In genomic region chr8:83167932-83168331, GRCm38 (mm10) we compare ENCODE assay signal across 14 mouse cellular contexts. TPM values are rescaled to one million over a fixed set of nuclear protein-coding genes. Genes with fewer than 3 reads are reported as not detected.
A peak's percentile ranks its signal among the peaks of the same experiment; 100 is the strongest.
DNase-seq lines count a peak whose midpoint lies in the region; ATAC-seq and TF ChIP-seq lines count a peak whose summit lies in the region.
"Had no signal": no experiment of that assay in that cellular context is flagged by ENCODE, and none has a peak within 500 bp of the region (broad histone marks: within the 10 kb centered on the region; RNA-seq: fewer than 3 reads in every experiment).

No protein-coding gene starts in this region.

- no peaks in the 10 kb centered on the region; the same call in 1 of the 2 replicates for H3K4me1 ChIP-seq in neural tube, embryonic 11.5 days (ENCODE audit: control insufficient read depth, insufficient read depth, low read length)
- peaks cover 15% of the 10 kb centered on the region for H3K4me1 ChIP-seq in forebrain, embryonic 16.5 days (replicated peaks; ENCODE audit: control insufficient read depth, insufficient read depth, low read length)
- H3K4me1 ChIP-seq in midbrain, embryonic 11.5 days (ENCODE audit: control insufficient read depth, insufficient read depth, low read length): peaks cover 12% of the 10 kb centered on the region; the same call in 1 of the 2 replicates
- H3K4me1 ChIP-seq in olfactory bulb, adult 2 months (ENCODE audit: control insufficient read depth, insufficient read depth, low read length): peaks cover 2% of the 10 kb centered on the region; the same call in 1 of the 2 replicates

- no peaks in the 10 kb centered on the region for H3K36me3 ChIP-seq in neural tube, embryonic 11.5 days (ENCODE audit: control insufficient read depth, insufficient read depth, low read length)
- no peaks in the 10 kb centered on the region for H3K36me3 ChIP-seq in forebrain, embryonic 16.5 days (ENCODE audit: control insufficient read depth, insufficient read depth)
- H3K36me3 ChIP-seq in midbrain, embryonic 11.5 days (ENCODE audit: control insufficient read depth, insufficient read depth, low read length): no peaks in the 10 kb centered on the region
- H3K36me3 ChIP-seq: limb, embryonic 12.5 days had no signal

- no peak overlapping the region for H3K9ac ChIP-seq in neural tube, embryonic 11.5 days (ENCODE audit: low read length)
- peak overlapping the region; percentile 27; the same call in 1 of the 2 replicates for H3K9ac ChIP-seq in forebrain, embryonic 16.5 days (replicated peaks; ENCODE audit: low read depth, low read length)
- no peak overlapping the region for H3K9ac ChIP-seq in midbrain, embryonic 11.5 days (ENCODE audit: low read length)
- H3K9ac ChIP-seq: limb, embryonic 12.5 days; liver, postnatal 0 days had no signal

- H3K27ac ChIP-seq in neural tube, embryonic 11.5 days (ENCODE audit: low read depth, low read length): no peak overlapping the region
- no peak overlapping the region for H3K27ac ChIP-seq in forebrain, embryonic 16.5 days (ENCODE audit: low read length)
- no peak overlapping the region for H3K27ac ChIP-seq in midbrain, embryonic 11.5 days (ENCODE audit: low read depth, low read length)
- no peak overlapping the region for H3K27ac ChIP-seq in olfactory bulb, adult 2 months (ENCODE audit: insufficient read depth, low read depth, low read length)
- H3K27ac ChIP-seq: limb, embryonic 12.5 days had no signal

- 35% methylated on average over 3 of the region's 3 CpGs for WGBS in neural tube, embryonic 11.5 days
- WGBS in forebrain, embryonic 16.5 days: 48% methylated on average over 3 of the region's 3 CpGs
- 18% methylated on average over 3 of the region's 3 CpGs for WGBS in midbrain, embryonic 11.5 days
- 20% methylated on average over 3 of the region's 3 CpGs for WGBS in olfactory bulb, adult 2 months

- H3K4me3 ChIP-seq in neural tube, embryonic 11.5 days (ENCODE audit: low read depth, low read length): peak overlapping the region; percentile 19; the same call in 1 of the 2 replicates
- peak overlapping the region; percentile 91 for H3K4me3 ChIP-seq in forebrain, embryonic 16.5 days (replicated peaks; ENCODE audit: low read length)
- peak overlapping the region; percentile 86; the same call in 1 of the 2 replicates for H3K4me3 ChIP-seq in midbrain, embryonic 11.5 days (ENCODE audit: low read depth, low read length)
- H3K4me3 ChIP-seq in olfactory bulb, adult 2 months (ENCODE audit: insufficient read depth, low read depth, low read length): peak overlapping the region; percentile 37
- H3K4me3 ChIP-seq: limb, embryonic 12.5 days had no signal

- TF ChIP-seq CTCF in olfactory bulb, adult 2 months (IDR thresholded peaks at IDR 0.05; ENCODE audit: insufficient read depth, low read depth, low read length): no peak

- H3K9me3 ChIP-seq in neural tube, embryonic 11.5 days (ENCODE audit: control insufficient read depth, low read length): no peaks in the 10 kb centered on the region
- H3K9me3 ChIP-seq in forebrain, embryonic 16.5 days (ENCODE audit: control insufficient read depth, low read length): no peaks in the 10 kb centered on the region
- H3K9me3 ChIP-seq in midbrain, embryonic 11.5 days (ENCODE audit: control insufficient read depth, low read length): no peaks in the 10 kb centered on the region
- H3K9me3 ChIP-seq: limb, embryonic 12.5 days had no signal

- ATAC-seq in neural tube, embryonic 11.5 days (ENCODE audit: insufficient read depth, low FRiP score, low TSS enrichment): no peak
- no peak for ATAC-seq in forebrain, embryonic 16.5 days
- no peak for ATAC-seq in midbrain, embryonic 11.5 days (ENCODE audit: low FRiP score)
- ATAC-seq: liver, postnatal 0 days; Patski had no signal

- no peak for DNase-seq in neural tube, embryonic 11.5 days (ENCODE audit: low spot score)
- no peak for DNase-seq in neural tube, embryonic 10.5 days (ENCODE audit: extremely low spot score, low spot score)
- DNase-seq in midbrain, embryonic 11.5 days (ENCODE audit: low spot score, missing footprints): no peak
- DNase-seq in spleen, postnatal 14 days (ENCODE audit: low spot score in 2 of 2): no peak
- DNase-seq in kidney, postnatal 36 days: no peak
- DNase-seq in right cerebral cortex, postnatal 10 days (ENCODE audit: low spot score in 2 of 2): no peak
- DNase-seq: kidney, adult 9 months; liver, postnatal 0 days; lung, postnatal 4 days; thymus, postnatal 4 days had no signal

- H3K27me3 ChIP-seq in neural tube, embryonic 11.5 days (ENCODE audit: control insufficient read depth, insufficient read depth, low read length): no peaks in the 10 kb centered on the region
- H3K27me3 ChIP-seq in forebrain, embryonic 16.5 days (replicated peaks; ENCODE audit: control insufficient read depth, insufficient read depth, low read length): no peaks in the 10 kb centered on the region
- H3K27me3 ChIP-seq in midbrain, embryonic 11.5 days (ENCODE audit: control insufficient read depth, insufficient read depth, low read length): no peaks in the 10 kb centered on the region
- H3K27me3 ChIP-seq: Patski had no signal

- peak overlapping the region; percentile 73 for H3K4me2 ChIP-seq in neural tube, embryonic 11.5 days (ENCODE audit: low read depth)
- peak overlapping the region; percentile 55 for H3K4me2 ChIP-seq in forebrain, embryonic 16.5 days (ENCODE audit: low read length)
- peak overlapping the region; percentile 49 for H3K4me2 ChIP-seq in midbrain, embryonic 11.5 days

- no peak for TF ChIP-seq POLR2A in olfactory bulb, adult 2 months (IDR thresholded peaks at IDR 0.05; ENCODE audit: insufficient read depth, low read depth, low read length)

RNA-seq across cellular contexts. Expression of gene Gm10645, which starts 2.0 kb away (rescaled TPM):
- 5.5 and 7.2 TPM in 2 replicates for polyA plus RNA-seq in neural tube, embryonic 11.5 days (2014; fragmentation: Nextera tagmentation; extraction: Ambion mirVana)
- 5.4 and 8.0 TPM in 2 replicates for polyA plus RNA-seq in forebrain, embryonic 16.5 days (2015; fragmentation: Nextera tagmentation; extraction: Ambion mirVana)
- 5.8 and 6.6 TPM in 2 replicates for polyA plus RNA-seq in midbrain, embryonic 11.5 days (2014; fragmentation: Nextera tagmentation; extraction: Ambion mirVana)
- not detected in 2 replicates for polyA plus RNA-seq in olfactory bulb, adult 2 months (2012; ENCODE audit: insufficient read depth, insufficient read length, low replicate concordance, missing spikeins)

RNA-seq across cellular contexts. Expression of gene Tbc1d9, which starts 2.8 kb away (rescaled TPM):
- polyA plus RNA-seq in neural tube, embryonic 11.5 days (2014; fragmentation: Nextera tagmentation; extraction: Ambion mirVana): 13.4 and 17.1 TPM in 2 replicates
- polyA plus RNA-seq in forebrain, embryonic 16.5 days (2015; fragmentation: Nextera tagmentation; extraction: Ambion mirVana): 14.4 and 15.1 TPM in 2 replicates
- 11.3 and 11.8 TPM in 2 replicates for polyA plus RNA-seq in midbrain, embryonic 11.5 days (2014; fragmentation: Nextera tagmentation; extraction: Ambion mirVana)
- 56.9 TPM in 1 of 2 replicates, not detected in the other for polyA plus RNA-seq in olfactory bulb, adult 2 months (2012; ENCODE audit: insufficient read depth, insufficient read length, low replicate concordance, missing spikeins)

Comparison
In these comparisons a context has a peak if more than half of its experiments do, and no peak if none do; other contexts are left out.
1. H3K4me3 ChIP-seq: peak in every context shown above with its lines; median percentile 91 in forebrain, embryonic 16.5 days; 86 in midbrain, embryonic 11.5 days; 37 in olfactory bulb, adult 2 months; 19 in neural tube, embryonic 11.5 days.